12 mouse cellular contexts compared by ENCODE assay signal in the genomic region with DNA sequence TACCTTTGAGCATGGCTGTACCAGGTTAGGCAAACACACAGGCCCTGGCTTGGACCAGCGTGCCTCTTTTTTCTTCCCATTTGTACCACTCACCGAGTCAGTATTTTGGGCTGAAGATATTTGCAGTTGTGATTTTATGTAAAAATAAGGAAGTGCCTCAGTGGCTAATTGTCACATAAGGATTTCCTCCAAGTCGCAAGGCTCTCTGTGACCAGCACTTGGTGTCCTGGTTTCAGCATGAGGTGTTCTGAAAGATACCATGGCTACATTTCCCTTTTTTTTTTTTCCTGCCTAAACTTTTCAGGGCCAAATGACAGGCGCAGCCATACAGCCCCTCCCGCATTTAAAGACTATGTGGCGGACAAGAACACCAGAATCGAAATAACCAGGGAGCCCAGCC. TPM values are rescaled to one million over a fixed set of nuclear protein-coding genes. Genes with fewer than 3 reads are reported as not detected.
DNase-seq lines count a peak whose midpoint lies in the region; ATAC-seq lines count a peak whose summit lies in the region.
"Had no signal": no experiment of that assay in that cellular context is flagged by ENCODE, and none has a peak within 500 bp of the region (broad histone marks: within the 10 kb centered on the region; RNA-seq: fewer than 3 reads in every experiment).

No protein-coding gene starts in this region.

- H3K27me3 ChIP-seq in heart, embryonic 16.5 days (ENCODE audit: control insufficient read depth, insufficient read depth, low read length), result no peaks in the 10 kb centered on the region
- no peaks in the 10 kb centered on the region for H3K27me3 ChIP-seq in forebrain, embryonic 11.5 days (ENCODE audit: control insufficient read depth, insufficient read depth, low read length)
- H3K27me3 ChIP-seq in limb, embryonic 10.5 days (ENCODE audit: low read depth, poor library complexity, severe bottlenecking), result peaks cover 23% of the 10 kb centered on the region
- no peaks in the 10 kb centered on the region for H3K27me3 ChIP-seq in midbrain, embryonic 16.5 days (ENCODE audit: control insufficient read depth, insufficient read depth, low read depth, low read length)

- WGBS in heart, embryonic 16.5 days, result 62% methylated on average over 7 of the region's 7 CpGs
- 63% methylated on average over 7 of the region's 7 CpGs for WGBS in forebrain, embryonic 11.5 days
- WGBS in limb, embryonic 10.5 days, result 63% methylated on average over 7 of the region's 7 CpGs
- WGBS in midbrain, embryonic 16.5 days, result 65% methylated on average over 7 of the region's 7 CpGs

- intact Hi-C loops in heart, postnatal 14 days (cut with DNase I), result loop anchor here (5.0 kb wide), 1 partner anchor 77 kb away; a partner anchor contains a TSS

- H3K4me3 ChIP-seq in heart, embryonic 16.5 days (ENCODE audit: low read length), result no peak overlapping the region
- H3K4me3 ChIP-seq in forebrain, embryonic 11.5 days (ENCODE audit: low read depth, low read length), result no peak overlapping the region
- no peak overlapping the region for H3K4me3 ChIP-seq in limb, embryonic 10.5 days
- H3K4me3 ChIP-seq in midbrain, embryonic 16.5 days (ENCODE audit: low read depth, low read length), result peak overlapping the region; percentile 54
- H3K4me3 ChIP-seq: erythroblast, embryonic 14.5 days had no signal

- DNase-seq in heart, postnatal 14 days, result no peak
- peak; percentile 42 for DNase-seq in forebrain, embryonic 11.5 days (ENCODE audit: low spot score)
- no peak for DNase-seq in limb, embryonic 10.5 days (ENCODE audit: low spot score)
- DNase-seq in adrenal gland, adult 18-20 months (ENCODE audit: low spot score in 2 of 2), result no peak
- no peak for DNase-seq in ovary, adult 18-20 months (ENCODE audit: low spot score)
- DNase-seq in ovary, postnatal 36 days (ENCODE audit: low spot score), result no peak
- DNase-seq: B cell, adult 2 months; kidney, adult 11 months had no signal

- H3K4me1 ChIP-seq in heart, embryonic 16.5 days (ENCODE audit: control insufficient read depth, insufficient read depth, low read length), result peaks cover 5% of the 10 kb centered on the region
- peaks cover 3% of the 10 kb centered on the region for H3K4me1 ChIP-seq in forebrain, embryonic 11.5 days (replicated peaks; ENCODE audit: control insufficient read depth, insufficient read depth, low read length)
- peaks cover 16% of the 10 kb centered on the region for H3K4me1 ChIP-seq in limb, embryonic 10.5 days
- H3K4me1 ChIP-seq in midbrain, embryonic 16.5 days (ENCODE audit: control insufficient read depth, insufficient read depth, low read length), result peaks cover 16% of the 10 kb centered on the region

- H3K36me3 ChIP-seq in heart, embryonic 16.5 days (ENCODE audit: control insufficient read depth, insufficient read depth), result no peaks in the 10 kb centered on the region
- no peaks in the 10 kb centered on the region for H3K36me3 ChIP-seq in forebrain, embryonic 11.5 days (ENCODE audit: control insufficient read depth, insufficient read depth, low read length)
- H3K36me3 ChIP-seq in limb, embryonic 10.5 days, result no peaks in the 10 kb centered on the region
- H3K36me3 ChIP-seq in midbrain, embryonic 16.5 days (ENCODE audit: control insufficient read depth, insufficient read depth, low read length), result no peaks in the 10 kb centered on the region

- ATAC-seq in heart, embryonic 16.5 days (replicated peaks; ENCODE audit: extremely low read depth, insufficient read depth, low FRiP score), result no peak
- no peak for ATAC-seq in forebrain, embryonic 11.5 days (replicated peaks; ENCODE audit: low FRiP score)
- no peak for ATAC-seq in midbrain, embryonic 16.5 days

- H3K9me3 ChIP-seq in heart, embryonic 16.5 days (replicated peaks; ENCODE audit: control insufficient read depth, low read length), result no peaks in the 10 kb centered on the region
- H3K9me3 ChIP-seq in forebrain, embryonic 11.5 days (ENCODE audit: control insufficient read depth, low read length), result no peaks in the 10 kb centered on the region
- no peaks in the 10 kb centered on the region for H3K9me3 ChIP-seq in limb, embryonic 10.5 days (replicated peaks)
- H3K9me3 ChIP-seq in midbrain, embryonic 16.5 days (replicated peaks; ENCODE audit: control insufficient read depth, low read length, poor library complexity, severe bottlenecking), result no peaks in the 10 kb centered on the region
- H3K9me3 ChIP-seq: megakaryocyte, embryonic 14.5 days had no signal

- H3K27ac ChIP-seq in heart, embryonic 16.5 days (ENCODE audit: low read length), result no peak overlapping the region
- no peak overlapping the region for H3K27ac ChIP-seq in forebrain, embryonic 11.5 days (ENCODE audit: low read depth, low read length)
- H3K27ac ChIP-seq in limb, embryonic 10.5 days, result 0 out of 2 replicates have a peak overlapping the region, but pooled peaks have one; percentile 91
- H3K27ac ChIP-seq in midbrain, embryonic 16.5 days (ENCODE audit: low read length), result peak overlapping the region; percentile 85

- H3K9ac ChIP-seq in heart, embryonic 16.5 days (ENCODE audit: low read length), result no peak overlapping the region
- no peak overlapping the region for H3K9ac ChIP-seq in forebrain, embryonic 11.5 days (ENCODE audit: low read length)
- H3K9ac ChIP-seq in midbrain, embryonic 16.5 days (ENCODE audit: low read depth, low read length), result peak overlapping the region; percentile 41; the same call in 1 of the 2 replicates

- H3K4me2 ChIP-seq in heart, embryonic 16.5 days (ENCODE audit: low read depth, low read length), result peak overlapping the region; percentile 100; the same call in 1 of the 2 replicates
- H3K4me2 ChIP-seq in forebrain, embryonic 11.5 days (ENCODE audit: low read depth, low read length, severe bottlenecking), result peak overlapping the region; percentile 98; the same call in 1 of the 2 replicates
- peak overlapping the region; percentile 90 for H3K4me2 ChIP-seq in midbrain, embryonic 16.5 days (ENCODE audit: low read length)

RNA-seq across cellular contexts. Expression of a gene that starts 9.7 kb away (rescaled TPM):
- polyA plus RNA-seq in heart, embryonic 16.5 days (2015; fragmentation: Nextera tagmentation; extraction: Ambion mirVana), result 24.7 and 29.5 TPM in 2 replicates
- total RNA-seq in heart, postnatal 14 days (2021), result under 1 TPM; 0.17 to 0.53 TPM
- 108 and 109 TPM in 2 replicates for polyA plus RNA-seq in forebrain, embryonic 11.5 days (2014; fragmentation: Nextera tagmentation; extraction: Ambion mirVana)
- polyA plus RNA-seq in limb, embryonic 10.5 days (2016; fragmentation: Nextera tagmentation; extraction: Ambion mirVana), result 116 and 121 TPM in 2 replicates
- 45.9 and 46.5 TPM in 2 replicates for polyA plus RNA-seq in midbrain, embryonic 16.5 days (2015; fragmentation: Nextera tagmentation; extraction: Ambion mirVana)
- 1 to 10 TPM in 1 of 2 experiments, under 1 TPM in 1; 0.35 to 1.3 TPM for total RNA-seq in adrenal gland, adult 18-20 months (2021)
- polyA plus RNA-seq: erythroblast, embryonic 14.5 days had no signal

RNA-seq across cellular contexts. Expression of a gene that starts 16.3 kb away (rescaled TPM):
- 337 and 412 TPM in 2 replicates for polyA plus RNA-seq in heart, embryonic 16.5 days (2015; fragmentation: Nextera tagmentation; extraction: Ambion mirVana)
- 100 to 1,000 TPM; 118 to 137 TPM for total RNA-seq in heart, postnatal 14 days (2021)
- 937 and 1,003 TPM in 2 replicates for polyA plus RNA-seq in forebrain, embryonic 11.5 days (2014; fragmentation: Nextera tagmentation; extraction: Ambion mirVana)
- polyA plus RNA-seq in limb, embryonic 10.5 days (2016; fragmentation: Nextera tagmentation; extraction: Ambion mirVana), result 898 and 916 TPM in 2 replicates
- polyA plus RNA-seq in midbrain, embryonic 16.5 days (2015; fragmentation: Nextera tagmentation; extraction: Ambion mirVana), result 449 and 518 TPM in 2 replicates
- 100 to 1,000 TPM; 285 to 298 TPM for total RNA-seq in adrenal gland, adult 18-20 months (2021)

Comparison
In these comparisons a context has a peak if more than half of its experiments do, and no peak if none do; other contexts are left out.
1. H3K27ac ChIP-seq: peak in limb, embryonic 10.5 days (single experiment) and midbrain, embryonic 16.5 days (single experiment); none in heart, embryonic 16.5 days (single experiment) and forebrain, embryonic 11.5 days (single experiment).
2. Peak in every context shown above with its lines, with median percentiles within 50 percentile points of each other: H3K4me2 ChIP-seq.